Mouse (Mus musculus) myocyte (in vitro differentiated cells): Measurements from ENCODE around the gene Mip. TPM values are rescaled to one million over a fixed set of nuclear protein-coding genes. Genes with fewer than 3 reads are reported as not detected.

Source experiments
- H3K27me3 ChIP-seq: one replicate; pipeline ENCODE4 v1.6.1; 2011; ENCODE audit not compliant: control insufficient read depth, insufficient read depth, insufficient read length
- H3K36me3 ChIP-seq: one replicate; pipeline ENCODE4 v1.6.1; 2011; ENCODE audit not compliant: control insufficient read depth, insufficient read depth
- H3K4me2 ChIP-seq: one replicate; pipeline ENCODE4 v1.6.1; 2011; ENCODE audit warnings: low read depth, control low read depth
- H3K4me3 ChIP-seq: one replicate; pipeline ENCODE4 v1.5.1; 2011; ENCODE audit warnings: mild to moderate bottlenecking, control low read depth, moderate library complexity
- H3K79me2 ChIP-seq: one replicate; pipeline ENCODE4 v1.6.1; 2011; ENCODE audit not compliant: control insufficient read depth, insufficient read depth
- H3ac ChIP-seq: one replicate; pipeline ENCODE4 v1.6.1; 2011; ENCODE audit not compliant: control insufficient read depth, insufficient read length
- CEBPB ChIP-seq: IDR thresholded peaks from 2 replicates; pipeline ENCODE4 v1.6.1; 2011; ENCODE audit warnings: mild to moderate bottlenecking, moderate library complexity; ENCODE audit not compliant: poor library complexity, insufficient read depth, severe bottlenecking
- E2F4 ChIP-seq: IDR thresholded peaks from one replicate; pipeline ENCODE4 v1.6.1; 2011; ENCODE audit warnings: mild to moderate bottlenecking, control low read depth, moderate library complexity; ENCODE audit not compliant: insufficient read depth
- MAX ChIP-seq: IDR thresholded peaks from one replicate; pipeline ENCODE4 v1.6.1; 2011; ENCODE audit warnings: low read depth, mild to moderate bottlenecking, control low read depth
- MYOD1 ChIP-seq, 3 experiments: IDR thresholded peaks; one replicate each; pipeline ENCODE4 v1.6.1; 2011; ENCODE audit warnings: control low read depth in 2 of 3, low read depth in 2 of 3, mild to moderate bottlenecking in 2 of 3, moderate library complexity in 1 of 3; ENCODE audit not compliant: insufficient read length in 2 of 3, control insufficient read depth in 1 of 3
- MYOG ChIP-seq, 3 experiments: IDR thresholded peaks; one replicate each; pipeline ENCODE4 v1.6.1; 2011; ENCODE audit warnings: control low read depth in 2 of 3, low read depth in 2 of 3, mild to moderate bottlenecking in 2 of 3; ENCODE audit not compliant: insufficient read length in 2 of 3, control insufficient read depth in 1 of 3, insufficient read depth in 1 of 3
- POLR2A ChIP-seq: IDR thresholded peaks from one replicate; pipeline ENCODE4 v1.6.1; 2011; ENCODE audit warnings: low read depth, mild to moderate bottlenecking, control low read depth, moderate library complexity; ENCODE audit not compliant: insufficient read length
- POLR2AphosphoS2 ChIP-seq: IDR thresholded peaks from one replicate; pipeline ENCODE4 v1.6.1; 2011; ENCODE audit warnings: low read depth, control low read depth; ENCODE audit not compliant: insufficient read length
- REST ChIP-seq: IDR thresholded peaks from one replicate; pipeline ENCODE4 v1.6.1; 2011; ENCODE audit warnings: mild to moderate bottlenecking, control low read depth, moderate library complexity; ENCODE audit not compliant: insufficient read depth, insufficient read length
- SRF ChIP-seq: IDR thresholded peaks from one replicate; pipeline ENCODE4 v1.6.1; 2011; ENCODE audit warnings: low read depth; ENCODE audit not compliant: control insufficient read depth, insufficient read length
- TCF12 ChIP-seq: IDR thresholded peaks from one replicate; pipeline ENCODE4 v1.6.1; 2011; ENCODE audit warnings: mild to moderate bottlenecking, control low read depth; ENCODE audit not compliant: poor library complexity, insufficient read depth, severe bottlenecking
- TCF3 ChIP-seq: IDR thresholded peaks from one replicate; pipeline ENCODE4 v1.6.1; 2011; ENCODE audit warnings: low read depth, control low read depth; ENCODE audit not compliant: insufficient read length
- USF1 ChIP-seq: IDR thresholded peaks from one replicate; pipeline ENCODE4 v1.6.1; 2011; ENCODE audit warnings: low read depth, mild to moderate bottlenecking, control low read depth, moderate library complexity
- polyA plus RNA-seq: library from polyadenylated mRNA; unstranded; fragments of >200 nt; fragmentation: generic; extraction: Trizol; gene quantifications from one replicate; pipeline ENCODE4 v1.2.1, GENCODE M21; 2012; ENCODE audit warnings: missing spikeins

Mip gene
- polyA plus RNA-seq, 1 experiment, result not detected

DNA sequence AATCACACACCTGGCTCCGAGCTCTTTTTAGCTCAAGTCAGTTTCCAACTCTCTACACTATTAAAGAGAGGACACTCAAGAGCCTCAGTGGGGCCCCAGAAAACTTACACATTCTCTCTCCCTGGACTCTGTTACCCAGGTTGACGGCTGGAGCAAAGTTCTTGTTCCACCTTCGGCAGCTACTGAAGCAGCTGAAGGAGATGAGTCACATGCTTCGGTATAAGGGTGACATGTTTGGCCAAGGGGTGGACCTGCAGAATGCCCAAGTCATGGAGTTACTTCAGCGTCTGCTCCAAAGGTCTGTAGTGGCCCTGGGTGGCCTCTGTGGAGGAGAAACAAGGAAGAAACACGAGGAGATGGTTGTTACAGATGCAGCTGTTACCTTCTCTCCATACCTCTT is 55.3 kb downstream of the Mip start:
- no peak overlapping the region for H3K4me2 ChIP-seq
- TF ChIP-seq MAX (no peak), TCF3 (no peak), MYOD1 (IDR thresholded peaks at IDR 0.05; ENCODE audit: control insufficient read depth in 1 of 3, insufficient read length in 2 of 3, low read depth in 2 of 3) (no peak), POLR2A (no peak), TCF12 (no peak), REST (no peak), USF1 (no peak), CEBPB (no peak), POLR2AphosphoS2 (no peak), MYOG (IDR thresholded peaks at IDR 0.05; ENCODE audit: control insufficient read depth in 1 of 3, insufficient read depth in 1 of 3, insufficient read length in 2 of 3, low read depth in 2 of 3) (no peak), E2F4 (no peak), SRF (no peak)
- peaks cover 17% of the 10 kb centered on the region for H3K36me3 ChIP-seq
- no peak overlapping the region for H3K4me3 ChIP-seq
- H3K27me3 ChIP-seq, result no peaks in the 10 kb centered on the region
- H3ac ChIP-seq, result no peak overlapping the region
- H3K79me2 ChIP-seq, result no peaks in the 10 kb centered on the region

Other genes with a start within 250 kb of the Mip start
- gene Hsd17b6, start 218.2 kb upstream of the Mip start, polyA plus RNA-seq, result not detected
- gene Prim1, start 210.7 kb upstream of the Mip start, polyA plus RNA-seq, result 9.1 TPM
- 870 TPM for gene Naca, start 190.3 kb upstream of the Mip start, polyA plus RNA-seq
- 84.3 TPM for gene Ptges3, start 166.9 kb upstream of the Mip start, polyA plus RNA-seq
- gene Atp5b, start 142.6 kb upstream of the Mip start, polyA plus RNA-seq, result 3,270 TPM
- gene Baz2a, start 134.3 kb upstream of the Mip start, polyA plus RNA-seq, result 12.7 TPM
- gene Rbms2, start 45.5 kb upstream of the Mip start, polyA plus RNA-seq, result 97.3 TPM
- 1.1 TPM for gene Gls2, start 31.4 kb upstream of the Mip start, polyA plus RNA-seq
- gene Spryd4, start 14.0 kb upstream of the Mip start, polyA plus RNA-seq, result 21.8 TPM
- gene Timeless, start 6.2 kb downstream of the Mip start, polyA plus RNA-seq, result 4.9 TPM
- 0.06 TPM for gene Apon, start 28.3 kb downstream of the Mip start, polyA plus RNA-seq
- not detected for gene Apof, start 42.8 kb downstream of the Mip start, polyA plus RNA-seq
- 7.5 TPM for gene Stat2, start 44.7 kb downstream of the Mip start, polyA plus RNA-seq
- 0.24 TPM for gene Il23a, start 72.9 kb downstream of the Mip start, polyA plus RNA-seq
- gene Pan2, start 77.5 kb downstream of the Mip start, polyA plus RNA-seq, result 6.2 TPM
- gene Cnpy2, start 96.6 kb downstream of the Mip start, polyA plus RNA-seq, result 91.8 TPM
- gene Cs, start 111.9 kb downstream of the Mip start, polyA plus RNA-seq, result 253 TPM
- 61.2 TPM for gene Coq10a, start 143.2 kb downstream of the Mip start, polyA plus RNA-seq
- 30.8 TPM for gene Ankrd52, start 151.3 kb downstream of the Mip start, polyA plus RNA-seq
- gene Slc39a5, start 175.4 kb downstream of the Mip start, polyA plus RNA-seq, result not detected
- gene Nabp2, start 185.7 kb downstream of the Mip start, polyA plus RNA-seq, result 115 TPM
- 35.2 TPM for gene Rnf41, start 185.8 kb downstream of the Mip start, polyA plus RNA-seq
- 52.5 TPM for gene Smarcc2, start 233.4 kb downstream of the Mip start, polyA plus RNA-seq